ENCODE assay signal across 10 mouse cellular contexts in the genomic region with DNA sequence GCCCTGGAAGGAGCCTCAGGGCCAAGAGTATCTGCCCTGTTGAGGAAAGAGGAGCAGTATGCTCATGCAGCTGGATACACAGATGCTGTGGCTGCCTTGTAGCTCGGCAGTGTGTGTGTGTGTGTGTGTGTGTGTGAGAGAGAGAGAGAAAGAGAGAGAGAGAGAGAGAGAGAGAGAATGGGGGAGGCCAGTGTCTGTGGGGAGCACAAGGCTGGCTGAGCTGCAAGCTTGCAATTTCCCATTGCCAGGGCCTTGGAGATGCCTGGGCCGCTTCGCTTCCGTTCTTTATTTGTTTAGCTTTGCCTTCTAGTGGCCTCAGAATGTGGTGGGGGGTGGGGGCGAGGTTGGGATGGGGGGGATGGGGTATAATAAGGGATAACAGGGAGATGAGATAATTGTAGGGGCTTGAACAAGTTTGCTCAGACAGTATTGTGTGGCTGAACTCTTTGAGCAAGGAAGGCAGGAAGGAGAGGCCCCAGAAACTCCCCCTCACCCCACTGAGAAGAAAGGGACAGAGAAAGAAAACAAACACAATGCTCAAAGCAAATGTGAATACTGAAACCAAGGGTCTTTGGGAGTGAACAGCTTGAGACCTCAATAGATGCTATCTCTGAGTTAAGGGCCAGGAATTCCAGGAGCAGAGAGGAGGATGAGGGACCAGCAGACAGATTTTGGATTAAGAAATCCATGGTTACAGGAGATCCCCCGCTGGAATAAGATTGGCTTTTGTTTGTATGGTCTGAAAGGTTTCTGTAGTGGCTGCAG. TPM values are rescaled to one million over a fixed set of nuclear protein-coding genes. Genes with fewer than 3 reads are reported as not detected.
A peak's percentile ranks its signal among the peaks of the same experiment; 100 is the strongest.
DNase-seq lines count a peak whose midpoint lies in the region; ATAC-seq lines count a peak whose summit lies in the region.
"Had no signal": no experiment of that assay in that cellular context is flagged by ENCODE, and none has a peak within 500 bp of the region (broad histone marks: within the 10 kb centered on the region; RNA-seq: fewer than 3 reads in every experiment).

No protein-coding gene starts in this region.

- no peak for DNase-seq in kidney, adult 18-20 months
- peak; percentile 47 for DNase-seq in embryonic facial prominence, embryonic 11.5 days (ENCODE audit: low spot score)
- DNase-seq in hindbrain, embryonic 14.5 days (ENCODE audit: low spot score): no peak
- no peak for DNase-seq in neural tube, embryonic 11.5 days (ENCODE audit: low spot score)
- DNase-seq in right cerebral cortex, postnatal 10 days (ENCODE audit: low spot score in 2 of 2): no peak
- DNase-seq in gastrocnemius, postnatal 36 days: no peak
- DNase-seq in layer of hippocampus, postnatal 14 days (ENCODE audit: low spot score in 2 of 2): no peak
- DNase-seq: heart, postnatal 4 days; lung, postnatal 14 days had no signal

- WGBS in kidney, embryonic 16.5 days: 7% methylated on average over 6 of the region's 6 CpGs
- 9% methylated on average over 6 of the region's 6 CpGs for WGBS in embryonic facial prominence, embryonic 11.5 days
- 6% methylated on average over 6 of the region's 6 CpGs for WGBS in hindbrain, embryonic 14.5 days
- WGBS in neural tube, embryonic 11.5 days: 6% methylated on average over 6 of the region's 6 CpGs

- no peaks in the 10 kb centered on the region for H3K36me3 ChIP-seq in kidney, embryonic 16.5 days (ENCODE audit: insufficient read depth, low read length)
- no peaks in the 10 kb centered on the region for H3K36me3 ChIP-seq in embryonic facial prominence, embryonic 11.5 days (replicated peaks; ENCODE audit: control insufficient read depth, insufficient read depth, low read depth, low read length)
- no peaks in the 10 kb centered on the region for H3K36me3 ChIP-seq in hindbrain, embryonic 14.5 days (replicated peaks; ENCODE audit: control insufficient read depth, insufficient read depth)
- no peaks in the 10 kb centered on the region for H3K36me3 ChIP-seq in neural tube, embryonic 11.5 days (ENCODE audit: control insufficient read depth, insufficient read depth, low read length)

- no peak overlapping the region for H3K9ac ChIP-seq in kidney, embryonic 16.5 days (replicated peaks; ENCODE audit: low read length)
- H3K9ac ChIP-seq in embryonic facial prominence, embryonic 11.5 days (replicated peaks; ENCODE audit: low read length): peak overlapping the region; percentile 25; the same call in 1 of the 2 replicates
- H3K9ac ChIP-seq in hindbrain, embryonic 14.5 days: no peak overlapping the region
- no peak overlapping the region; the same call in 1 of the 2 replicates for H3K9ac ChIP-seq in neural tube, embryonic 11.5 days (ENCODE audit: low read length)

- ATAC-seq in kidney, embryonic 16.5 days (ENCODE audit: low FRiP score, low TSS enrichment): peak; percentile 58
- peak; percentile 66 for ATAC-seq in embryonic facial prominence, embryonic 11.5 days (replicated peaks; ENCODE audit: insufficient number of reproducible peaks, low FRiP score, low TSS enrichment, low read depth)
- ATAC-seq in hindbrain, embryonic 14.5 days (ENCODE audit: low FRiP score): peak; percentile 68
- peak; percentile 16; the same call in 1 of the 2 replicates for ATAC-seq in neural tube, embryonic 11.5 days (ENCODE audit: insufficient read depth, low FRiP score, low TSS enrichment)

- no peak overlapping the region for H3K4me2 ChIP-seq in kidney, embryonic 16.5 days (replicated peaks; ENCODE audit: low read depth, low read length)
- no peak overlapping the region for H3K4me2 ChIP-seq in embryonic facial prominence, embryonic 11.5 days (ENCODE audit: low read depth, low read length)
- no peak overlapping the region for H3K4me2 ChIP-seq in hindbrain, embryonic 14.5 days (replicated peaks)
- H3K4me2 ChIP-seq in neural tube, embryonic 11.5 days (ENCODE audit: low read depth): no peak overlapping the region

- peaks cover 21% of the 10 kb centered on the region for H3K4me1 ChIP-seq in kidney, embryonic 16.5 days (ENCODE audit: insufficient read depth, low read length)
- no peaks in the 10 kb centered on the region; the same call in 1 of the 2 replicates for H3K4me1 ChIP-seq in embryonic facial prominence, embryonic 11.5 days (ENCODE audit: control insufficient read depth, insufficient read depth, low read length)
- peaks cover 17% of the 10 kb centered on the region; the same call in 1 of the 2 replicates for H3K4me1 ChIP-seq in hindbrain, embryonic 14.5 days (replicated peaks; ENCODE audit: control insufficient read depth, insufficient read depth, low read length)
- H3K4me1 ChIP-seq in neural tube, embryonic 11.5 days (ENCODE audit: control insufficient read depth, insufficient read depth, low read length): 0 out of 2 replicates have a peak, but pooled peaks cover 6% of the 10 kb centered on the region

- 0 out of 2 replicates have a peak, but pooled peaks cover 4% of the 10 kb centered on the region for H3K9me3 ChIP-seq in kidney, embryonic 16.5 days (ENCODE audit: low read length)
- no peaks in the 10 kb centered on the region for H3K9me3 ChIP-seq in embryonic facial prominence, embryonic 11.5 days (replicated peaks; ENCODE audit: control insufficient read depth, low read length)
- no peaks in the 10 kb centered on the region for H3K9me3 ChIP-seq in hindbrain, embryonic 14.5 days (ENCODE audit: control insufficient read depth, low read length)
- no peaks in the 10 kb centered on the region for H3K9me3 ChIP-seq in neural tube, embryonic 11.5 days (ENCODE audit: control insufficient read depth, low read length)

- H3K27me3 ChIP-seq in kidney, embryonic 16.5 days (ENCODE audit: insufficient read depth, low read length): no peaks in the 10 kb centered on the region
- no peaks in the 10 kb centered on the region for H3K27me3 ChIP-seq in embryonic facial prominence, embryonic 11.5 days (ENCODE audit: control insufficient read depth, insufficient read depth, low read length)
- no peaks in the 10 kb centered on the region for H3K27me3 ChIP-seq in hindbrain, embryonic 14.5 days (ENCODE audit: control insufficient read depth, insufficient read depth, low read length)
- H3K27me3 ChIP-seq in neural tube, embryonic 11.5 days (ENCODE audit: control insufficient read depth, insufficient read depth, low read length): no peaks in the 10 kb centered on the region

- peak overlapping the region; percentile 77 for H3K27ac ChIP-seq in kidney, embryonic 16.5 days (ENCODE audit: low read length)
- peak overlapping the region; percentile 8 for H3K27ac ChIP-seq in embryonic facial prominence, embryonic 11.5 days (replicated peaks; ENCODE audit: low read depth, low read length)
- H3K27ac ChIP-seq in hindbrain, embryonic 14.5 days: peak overlapping the region; percentile 51
- H3K27ac ChIP-seq in neural tube, embryonic 11.5 days (ENCODE audit: low read depth, low read length): no peak overlapping the region

- no peak overlapping the region for H3K4me3 ChIP-seq in kidney, embryonic 16.5 days (ENCODE audit: low read length)
- H3K4me3 ChIP-seq in embryonic facial prominence, embryonic 11.5 days (ENCODE audit: low read depth, low read length): no peak overlapping the region
- no peak overlapping the region for H3K4me3 ChIP-seq in hindbrain, embryonic 14.5 days (replicated peaks; ENCODE audit: low read length)
- H3K4me3 ChIP-seq in neural tube, embryonic 11.5 days (ENCODE audit: low read depth, low read length): no peak overlapping the region

- intact Hi-C loops in gastrocnemius, postnatal 36 days (cut with DNase I): no loop called here

RNA-seq across cellular contexts. Expression of a gene that starts 10.5 kb away (rescaled TPM):
- 144 and 152 TPM in 2 replicates for polyA plus RNA-seq in kidney, embryonic 16.5 days (2015; fragmentation: Nextera tagmentation; extraction: Ambion mirVana)
- 368 and 450 TPM in 2 replicates for polyA plus RNA-seq in embryonic facial prominence, embryonic 11.5 days (2014; fragmentation: Nextera tagmentation; extraction: Ambion mirVana)
- 443 and 473 TPM in 2 replicates for polyA plus RNA-seq in hindbrain, embryonic 14.5 days (2014; fragmentation: Nextera tagmentation; extraction: Ambion mirVana)
- polyA plus RNA-seq in neural tube, embryonic 11.5 days (2014; fragmentation: Nextera tagmentation; extraction: Ambion mirVana): 403 and 422 TPM in 2 replicates
- under 1 TPM; 0.38 to 0.64 TPM for total RNA-seq in gastrocnemius, postnatal 36 days (2021)
- 100 to 1,000 TPM in 1 of 2 experiments, 10 to 100 TPM in 1; 56.4 to 116 TPM for total RNA-seq in layer of hippocampus, postnatal 14 days (2021)

Comparison
In these comparisons a context has a peak if more than half of its experiments do, and no peak if none do; other contexts are left out.
1. ATAC-seq: peak in every context shown above with its lines; median percentile 68 in hindbrain, embryonic 14.5 days; 66 in embryonic facial prominence, embryonic 11.5 days; 58 in kidney, embryonic 16.5 days; 16 in neural tube, embryonic 11.5 days.